Mouse (Mus musculus) embryonic facial prominence, embryonic 11.5 days (tissue): Measurements from ENCODE around the gene Tuba3b. TPM values are rescaled to one million over a fixed set of nuclear protein-coding genes. Genes with fewer than 3 reads are reported as not detected.

Experiments
- ATAC-seq: fragments of 200-750 bp; cut with Nextera tagmentation; replicated peaks from 2 replicates; pipeline ENCODE4 v1.8.0; 2017; ENCODE audit warnings: low read depth; ENCODE audit not compliant: insufficient number of reproducible peaks, low FRiP score, low TSS enrichment
- DNase-seq: peaks from one replicate; pipeline ENCODE4 v3.0.0-alpha.2; 2015; ENCODE audit warnings: low spot score
- H3K27ac ChIP-seq: fragments of 300-500 bp; sonication (generic); replicated peaks from 2 replicates; pipeline ENCODE4 v1.5.1; 2014; ENCODE audit warnings: mild to moderate bottlenecking, low read depth, low read length, control low read depth
- H3K27me3 ChIP-seq: fragments of 300-500 bp; sonication (generic); 2 replicates; pipeline ENCODE4 v1.6.1; 2014; ENCODE audit warnings: mild to moderate bottlenecking, low read length, moderate library complexity, mixed read lengths; ENCODE audit not compliant: control insufficient read depth, insufficient read depth
- H3K36me3 ChIP-seq: fragments of 300-500 bp; sonication (generic); replicated peaks from 2 replicates; pipeline ENCODE4 v1.6.1; 2014; ENCODE audit warnings: low read depth, mild to moderate bottlenecking, low read length, moderate library complexity, mixed read lengths; ENCODE audit not compliant: control insufficient read depth, insufficient read depth
- H3K4me1 ChIP-seq: fragments of 300-500 bp; sonication (generic); 2 replicates; pipeline ENCODE4 v1.6.1; 2014; ENCODE audit warnings: low read length, mixed read lengths; ENCODE audit not compliant: control insufficient read depth, insufficient read depth
- H3K4me2 ChIP-seq: fragments of 300-500 bp; sonication (generic); 2 replicates; pipeline ENCODE4 v1.6.1; 2014; ENCODE audit warnings: low read depth, mild to moderate bottlenecking, control low read depth, low read length, moderate library complexity
- H3K4me3 ChIP-seq: fragments of 300-500 bp; sonication (generic); 2 replicates; pipeline ENCODE4 v1.5.1; 2014; ENCODE audit warnings: low read depth, low read length, control low read depth
- H3K9ac ChIP-seq: fragments of 300-500 bp; sonication (generic); replicated peaks from 2 replicates; pipeline ENCODE4 v1.6.1; 2014; ENCODE audit warnings: mild to moderate bottlenecking, control low read depth, low read length
- H3K9me3 ChIP-seq: fragments of 300-500 bp; sonication (generic); replicated peaks from 2 replicates; pipeline ENCODE4 v1.6.1; 2016; ENCODE audit warnings: mild to moderate bottlenecking, low read length, inconsistent platforms, mixed read lengths; ENCODE audit not compliant: control insufficient read depth
- WGBS: fragments of 180-500 bp; shearing (Covaris S2); extraction: QIAGEN DNeasy Blood & Tissue Kit; methylation state at CpG from one replicate; pipeline ENCODE4 v1.1.7; 2014; 5-methylcytosine and 5-hydroxymethylcytosine counted together
- polyA plus RNA-seq: library from polyadenylated mRNA; unstranded; fragments of >200 nt; fragmentation: Nextera tagmentation; extraction: Ambion mirVana; gene quantifications from 2 replicates; pipeline ENCODE4 v1.2.1, GENCODE M21; 2014

Tuba3b gene
- polyA plus RNA-seq, 1 experiment from 2014 or later, result not detected

- Histone ChIP-seq H3K4me2 (no peak overlapping the region), H3K27ac (no peak overlapping the region), H3K36me3 (no peaks in the 10 kb centered on the region), H3K9me3 (no peaks in the 10 kb centered on the region), H3K9ac (no peak overlapping the region), H3K4me1 (no peaks in the 10 kb centered on the region), H3K27me3 (no peaks in the 10 kb centered on the region), H3K4me3 (no peak overlapping the region)
- 81% methylated on average over 4 of the region's 4 CpGs for WGBS
- ATAC-seq (no peak), DNase-seq (no peak)
Measured at GRCm38 (mm10) chr6:145640971-145641506, 25.5 kb downstream of the Tuba3b start.

DNA sequence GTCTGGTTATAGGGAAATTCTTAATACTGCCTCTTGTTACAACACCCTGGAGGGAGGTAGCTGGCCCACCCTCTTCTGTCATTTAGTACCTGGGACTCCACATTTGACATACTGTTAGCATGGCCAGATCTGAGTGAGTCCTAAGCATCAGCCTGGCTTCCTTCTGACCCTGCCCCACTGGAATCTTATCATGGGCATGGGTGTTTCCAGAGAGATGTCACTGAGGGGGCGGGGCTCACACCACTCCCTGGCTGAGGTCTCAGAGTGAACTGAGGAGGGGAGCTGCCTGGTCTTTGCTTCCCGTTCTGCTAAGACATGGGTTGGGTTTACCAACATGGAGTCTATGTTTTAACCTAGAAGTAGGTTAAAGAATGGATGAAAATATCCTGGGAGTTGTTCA, 36.4 kb downstream of the Tuba3b start:
- WGBS, result 76% methylated on average over 2 of the region's 2 CpGs
- DNase-seq, result no peak
- ATAC-seq, result no peak
- Histone ChIP-seq H3K27me3 (no peaks in the 10 kb centered on the region), H3K36me3 (no peaks in the 10 kb centered on the region), H3K4me3 (no peak overlapping the region), H3K4me2 (no peak overlapping the region), H3K4me1 (no peaks in the 10 kb centered on the region), H3K9me3 (no peaks in the 10 kb centered on the region), H3K27ac (no peak overlapping the region), H3K9ac (no peak overlapping the region)

DNA sequence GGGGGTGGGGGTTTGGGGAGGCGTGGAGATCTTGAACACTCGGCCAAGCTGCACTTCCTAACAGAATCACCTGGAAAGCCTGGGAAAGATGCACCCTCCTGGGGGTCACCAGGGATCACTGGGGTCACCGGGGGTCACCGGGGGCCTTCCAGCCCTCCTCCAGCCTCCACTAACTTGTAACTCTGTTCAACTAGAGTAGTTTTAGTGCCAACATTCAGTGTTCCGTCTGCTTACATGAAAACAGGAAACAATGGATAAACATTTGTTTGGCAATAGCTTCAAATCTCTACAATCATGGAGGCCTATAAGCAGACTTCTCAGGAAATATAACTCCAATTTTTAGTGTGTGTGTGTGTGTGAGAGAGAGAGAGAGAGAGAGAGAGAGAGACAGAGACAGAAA, 37.4 kb downstream of the Tuba3b start:
- WGBS, result 81% methylated on average over 5 of the region's 5 CpGs
- Histone ChIP-seq H3K4me3 (no peak overlapping the region), H3K27me3 (no peaks in the 10 kb centered on the region), H3K27ac (no peak overlapping the region), H3K36me3 (no peaks in the 10 kb centered on the region), H3K9ac (no peak overlapping the region), H3K9me3 (no peaks in the 10 kb centered on the region), H3K4me1 (no peaks in the 10 kb centered on the region), H3K4me2 (no peak overlapping the region)
- no peak for ATAC-seq
- DNase-seq, result no peak

DNA sequence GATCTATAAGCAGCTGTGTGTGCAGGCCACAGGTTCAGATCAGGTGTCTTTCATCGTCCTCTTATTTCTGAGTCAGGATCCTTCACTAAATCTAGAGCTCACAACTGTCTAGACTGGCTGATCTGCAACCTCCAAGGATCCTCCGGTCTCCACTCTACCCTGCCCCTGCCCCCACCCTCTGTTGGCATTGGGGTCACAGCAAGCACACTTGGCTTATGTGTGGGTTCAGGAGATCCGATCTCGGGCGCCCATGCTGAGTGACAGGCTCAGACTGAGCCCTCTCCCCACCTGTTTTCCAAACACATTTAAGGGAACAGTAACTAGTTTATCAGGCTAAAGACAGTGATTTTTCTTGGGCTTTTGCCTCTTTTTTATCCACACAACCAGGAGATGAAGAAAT, 38.1 kb downstream of the Tuba3b start:
- WGBS, result 84% methylated on average over 5 of the region's 5 CpGs
- Histone ChIP-seq H3K4me1 (no peaks in the 10 kb centered on the region), H3K4me3 (no peak overlapping the region), H3K27ac (no peak overlapping the region), H3K4me2 (no peak overlapping the region), H3K9me3 (no peaks in the 10 kb centered on the region), H3K36me3 (no peaks in the 10 kb centered on the region), H3K27me3 (no peaks in the 10 kb centered on the region), H3K9ac (no peak overlapping the region)
- no peak for DNase-seq
- ATAC-seq, result no peak

DNA sequence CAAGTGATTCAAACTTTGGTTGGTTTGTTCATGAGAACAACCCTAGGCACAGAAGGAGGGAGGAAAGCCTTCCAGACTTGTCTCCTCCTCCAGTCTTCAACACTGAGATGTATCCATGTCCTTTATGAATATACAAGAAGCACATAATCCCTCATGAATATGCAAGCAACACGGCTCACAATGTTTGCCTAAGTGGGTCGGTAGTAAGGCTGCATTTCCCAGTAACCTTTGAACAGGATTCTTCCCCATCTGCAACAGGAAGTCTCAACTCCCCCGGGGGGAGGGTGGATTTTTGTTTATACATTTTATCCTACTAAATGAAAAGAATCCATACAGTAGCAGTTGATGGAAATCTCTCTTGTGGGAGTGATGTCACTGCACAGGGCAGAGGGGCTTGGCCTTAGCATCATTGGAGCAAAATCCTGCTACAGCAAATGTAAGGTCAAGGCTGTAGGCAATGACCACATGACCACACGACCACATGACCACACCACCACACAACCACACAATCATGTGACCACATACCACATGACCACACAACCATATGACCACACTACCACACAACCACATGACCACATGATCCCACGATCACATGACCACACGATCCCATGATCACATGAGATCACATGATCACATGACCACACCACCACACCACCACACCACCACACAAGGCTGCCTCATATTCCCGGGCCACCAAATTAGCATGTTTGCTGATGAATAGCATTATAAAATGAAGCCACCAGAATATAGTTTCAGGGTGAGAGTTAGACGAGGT, 38.7 kb downstream of the Tuba3b start:
- Histone ChIP-seq H3K27me3 (no peaks in the 10 kb centered on the region), H3K4me2 (no peak overlapping the region), H3K36me3 (no peaks in the 10 kb centered on the region), H3K4me3 (no peak overlapping the region), H3K9ac (no peak overlapping the region), H3K9me3 (no peaks in the 10 kb centered on the region), H3K4me1 (no peaks in the 10 kb centered on the region), H3K27ac (no peak overlapping the region)
- DNase-seq, result no peak
- no peak for ATAC-seq
- 85% methylated on average over 8 of the region's 8 CpGs for WGBS

DNA sequence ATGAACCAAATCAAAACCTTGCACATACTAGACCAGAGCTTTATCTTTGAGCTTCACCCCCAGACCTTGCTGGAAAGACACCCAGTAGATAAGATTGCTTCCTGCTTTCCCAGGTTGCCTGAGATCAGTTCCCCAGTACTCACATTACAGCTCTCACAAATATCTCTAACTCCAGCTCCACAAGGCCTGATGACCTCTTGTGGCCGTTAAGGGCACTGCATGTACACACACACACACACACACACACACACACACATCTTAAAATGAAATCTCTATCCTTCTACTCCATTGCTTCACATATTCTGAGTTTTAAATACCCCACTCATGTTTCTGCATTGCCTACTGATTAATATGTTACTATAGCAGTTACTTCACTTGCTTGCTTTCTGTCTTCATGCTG, 40.1 kb downstream of the Tuba3b start:
- no peak for DNase-seq
- H3K9me3 ChIP-seq, result no peaks in the 10 kb centered on the region
- H3K9ac ChIP-seq, result no peak overlapping the region
- no peak for ATAC-seq
- H3K27me3 ChIP-seq, result no peaks in the 10 kb centered on the region
- no peaks in the 10 kb centered on the region for H3K4me1 ChIP-seq
- H3K36me3 ChIP-seq, result no peaks in the 10 kb centered on the region
- 90% methylated on average over 1 of the region's 1 CpGs for WGBS
- no peak overlapping the region for H3K4me2 ChIP-seq
- H3K4me3 ChIP-seq, result no peak overlapping the region
- H3K27ac ChIP-seq, result no peak overlapping the region

DNA sequence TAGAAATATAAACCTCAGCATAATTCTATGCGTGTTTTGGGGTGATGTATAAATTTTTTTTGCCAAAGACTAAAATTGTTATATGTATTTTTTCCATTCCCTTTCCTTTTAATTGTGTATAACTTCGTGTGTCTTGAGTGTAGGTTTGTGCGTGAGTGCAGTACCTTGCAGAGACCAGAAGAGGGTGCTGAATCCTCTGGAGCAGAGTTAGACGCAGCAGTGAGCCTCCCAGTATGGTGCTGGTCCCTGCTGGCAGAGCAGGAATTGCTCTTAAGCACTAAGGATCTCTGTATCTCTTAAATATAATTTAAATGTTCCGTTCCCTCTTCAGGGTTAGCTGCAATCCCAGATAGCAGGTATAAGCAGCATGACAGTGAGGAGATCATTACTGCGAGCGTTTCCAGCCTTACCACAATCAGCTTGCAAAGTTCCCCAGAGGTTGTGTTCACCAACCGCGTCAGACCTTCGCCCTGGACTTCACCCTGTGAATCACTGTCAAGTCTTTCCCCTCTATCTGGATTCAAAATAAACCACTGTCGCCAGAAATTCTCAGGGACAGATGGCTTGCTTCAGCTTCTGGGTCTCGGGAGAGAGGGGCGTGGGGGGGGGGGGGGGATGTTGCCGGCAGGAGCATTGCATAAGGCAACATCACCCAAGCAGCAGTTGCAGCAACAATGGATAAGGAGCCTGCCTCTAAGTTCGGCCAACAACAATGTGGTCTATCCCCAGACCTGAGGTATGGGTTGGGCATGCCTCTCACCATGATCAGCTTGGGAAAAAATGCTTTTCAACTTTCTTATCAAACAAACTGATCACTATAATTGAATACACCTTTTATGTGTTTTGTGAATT, 41.4 kb downstream of the Tuba3b start:
- Histone ChIP-seq H3K4me2 (no peak overlapping the region), H3K9me3 (no peaks in the 10 kb centered on the region), H3K9ac (no peak overlapping the region), H3K36me3 (no peaks in the 10 kb centered on the region), H3K27me3 (no peaks in the 10 kb centered on the region), H3K27ac (no peak overlapping the region), H3K4me3 (no peak overlapping the region), H3K4me1 (no peaks in the 10 kb centered on the region)
- 79% methylated on average over 14 of the region's 15 CpGs for WGBS
- DNase-seq (no peak), ATAC-seq (no peak)

- Histone ChIP-seq H3K36me3 (no peaks in the 10 kb centered on the region), H3K4me3 (no peak overlapping the region), H3K27ac (no peak overlapping the region), H3K9me3 (no peaks in the 10 kb centered on the region), H3K27me3 (no peaks in the 10 kb centered on the region), H3K9ac (no peak overlapping the region), H3K4me2 (no peak overlapping the region), H3K4me1 (no peaks in the 10 kb centered on the region)
- DNase-seq, result no peak
- WGBS, result 79% methylated on average over 6 of the region's 6 CpGs
- no peak for ATAC-seq
Measured at GRCm38 (mm10) chr6:145659116-145659515, 43.6 kb downstream of the Tuba3b start.
